Mouse (Mus musculus): ENCODE data around the gene Olfr917.

Olfr917 gene

GRCm38 (mm10) chr9:38665742-38666141 lies at the start of gene Olfr917:
Gene Olfr917 (minus strand): TSS chr9:38665842.
- DNase-seq (ENCODE audit: low read depth, low spot score), result no peak
- Histone ChIP-seq H3K36me3 (ENCODE audit: control insufficient read depth, insufficient read depth, low read length, poor library complexity, severe bottlenecking) (no peaks in the 10 kb centered on the region), H3K27me3 (ENCODE audit: control insufficient read depth, insufficient read depth, low read length, poor library complexity, severe bottlenecking) (no peaks in the 10 kb centered on the region)

- no peak for DNase-seq (ENCODE audit: low read depth, low spot score)
- Histone ChIP-seq H3K27me3 (ENCODE audit: control insufficient read depth, insufficient read depth, low read length, poor library complexity, severe bottlenecking) (no peaks in the 10 kb centered on the region), H3K36me3 (ENCODE audit: control insufficient read depth, insufficient read depth, low read length, poor library complexity, severe bottlenecking) (no peaks in the 10 kb centered on the region)
Observed at GRCm38 (mm10) chr9:38674501-38674900, 8.9 kb upstream of the Olfr917 start, which contains the start of gene Olfr918. Gene Olfr918 (minus strand): TSS chr9:38674601.

- H3K27me3 ChIP-seq (ENCODE audit: control insufficient read depth, insufficient read depth, low read length, poor library complexity, severe bottlenecking), result no peaks in the 10 kb centered on the region
- DNase-seq (ENCODE audit: low read depth, low spot score), result no peak
- no peaks in the 10 kb centered on the region for H3K36me3 ChIP-seq (ENCODE audit: control insufficient read depth, insufficient read depth, low read length, poor library complexity, severe bottlenecking)
Observed at GRCm38 (mm10) chr9:38672887-38673286, 7.2 kb upstream of the Olfr917 start.

GRCm38 (mm10) chr9:38659775-38660174 lies 5.9 kb downstream of the Olfr917 start, which contains the start of gene Olfr916:
Gene Olfr916 (minus strand): TSS chr9:38659875.
- no peaks in the 10 kb centered on the region for H3K36me3 ChIP-seq (ENCODE audit: control insufficient read depth, insufficient read depth, low read length, poor library complexity, severe bottlenecking)
- no peaks in the 10 kb centered on the region for H3K27me3 ChIP-seq (ENCODE audit: control insufficient read depth, insufficient read depth, low read length, poor library complexity, severe bottlenecking)
- no peak for DNase-seq (ENCODE audit: low read depth, low spot score)

GRCm38 (mm10) chr9:38632406-38632805 lies 33.2 kb downstream of the Olfr917 start:
- Histone ChIP-seq H3K27me3 (ENCODE audit: control insufficient read depth, insufficient read depth, low read length, poor library complexity, severe bottlenecking) (no peaks in the 10 kb centered on the region), H3K36me3 (ENCODE audit: control insufficient read depth, insufficient read depth, low read length, poor library complexity, severe bottlenecking) (no peaks in the 10 kb centered on the region)
- no peak for DNase-seq (ENCODE audit: low read depth, low spot score)

Data from splenic B cell, adult 2 months (primary cell).